14 mouse cellular contexts compared by ENCODE assay signal in genomic region chr13:97918117-97918900, GRCm38 (mm10).
DNase-seq lines count a peak whose midpoint lies in the region; ATAC-seq and TF ChIP-seq lines count a peak whose summit lies in the region.
"Had no signal": no experiment of that assay in that cellular context is flagged by ENCODE, and none has a peak within 500 bp of the region (broad histone marks: within the 10 kb centered on the region; RNA-seq: fewer than 3 reads in every experiment).

No protein-coding gene starts in this region.

- no peak overlapping the region for H3K9ac ChIP-seq in forebrain, embryonic 14.5 days (ENCODE audit: low read length)
- no peak overlapping the region for H3K9ac ChIP-seq in forebrain, embryonic 11.5 days (ENCODE audit: low read length)
- H3K9ac ChIP-seq in kidney, postnatal 0 days (ENCODE audit: low read depth, low read length) = no peak overlapping the region
- 0 out of 2 replicates have a peak overlapping the region, but pooled peaks have one; percentile 12 for H3K9ac ChIP-seq in neural tube, embryonic 13.5 days
- H3K9ac ChIP-seq in neural tube, embryonic 15.5 days (replicated peaks) = no peak overlapping the region
- H3K9ac ChIP-seq: embryonic facial prominence, embryonic 12.5 days; liver, postnatal 0 days had no signal

- no peaks in the 10 kb centered on the region for H3K36me3 ChIP-seq in forebrain, embryonic 14.5 days (ENCODE audit: control insufficient read depth, insufficient read depth, low read length)
- H3K36me3 ChIP-seq in forebrain, embryonic 11.5 days (ENCODE audit: control insufficient read depth, insufficient read depth, low read length) = no peaks in the 10 kb centered on the region
- peaks cover 7% of the 10 kb centered on the region; the same call in 1 of the 2 replicates for H3K36me3 ChIP-seq in kidney, postnatal 0 days (ENCODE audit: insufficient read depth, low read length)
- no peaks in the 10 kb centered on the region for H3K36me3 ChIP-seq in neural tube, embryonic 13.5 days
- H3K36me3 ChIP-seq in neural tube, embryonic 15.5 days = no peaks in the 10 kb centered on the region
- H3K36me3 ChIP-seq: embryonic facial prominence, embryonic 12.5 days had no signal

- no peak overlapping the region for H3K4me2 ChIP-seq in forebrain, embryonic 14.5 days (ENCODE audit: low read length)
- H3K4me2 ChIP-seq in forebrain, embryonic 11.5 days (ENCODE audit: low read depth, low read length, severe bottlenecking) = no peak overlapping the region
- no peak overlapping the region for H3K4me2 ChIP-seq in kidney, postnatal 0 days (ENCODE audit: low read length)
- H3K4me2 ChIP-seq in neural tube, embryonic 13.5 days = peak overlapping the region; percentile 8; the same call in 1 of the 2 replicates
- no peak overlapping the region for H3K4me2 ChIP-seq in neural tube, embryonic 15.5 days
- H3K4me2 ChIP-seq: embryonic facial prominence, embryonic 12.5 days had no signal

- peak; percentile 48; the same call in 1 of the 2 replicates for ATAC-seq in forebrain, embryonic 14.5 days
- ATAC-seq in forebrain, embryonic 11.5 days (replicated peaks; ENCODE audit: low FRiP score) = no peak
- ATAC-seq in kidney, postnatal 0 days (replicated peaks; ENCODE audit: low FRiP score, low read depth) = no peak; the same call in 1 of the 2 replicates
- ATAC-seq in neural tube, embryonic 13.5 days (ENCODE audit: low read depth) = no peak; the same call in 1 of the 2 replicates
- 0 out of 2 replicates have a peak, but pooled peaks have one; percentile 45 for ATAC-seq in neural tube, embryonic 15.5 days (ENCODE audit: low FRiP score)
- ATAC-seq: liver, postnatal 0 days had no signal

- peak overlapping the region; percentile 49; the same call in 1 of the 2 replicates for H3K27ac ChIP-seq in forebrain, embryonic 14.5 days (ENCODE audit: low read depth, low read length)
- no peak overlapping the region for H3K27ac ChIP-seq in forebrain, embryonic 11.5 days (ENCODE audit: low read depth, low read length)
- peak overlapping the region; percentile 22; the same call in 1 of the 2 replicates for H3K27ac ChIP-seq in kidney, postnatal 0 days
- peak overlapping the region; percentile 68 for H3K27ac ChIP-seq in neural tube, embryonic 13.5 days (replicated peaks)
- peak overlapping the region; percentile 73 for H3K27ac ChIP-seq in neural tube, embryonic 15.5 days (replicated peaks)
- H3K27ac ChIP-seq: embryonic facial prominence, embryonic 12.5 days had no signal

- DNase-seq in forebrain, embryonic 14.5 days (ENCODE audit: low spot score) = peak; percentile 75
- DNase-seq in forebrain, embryonic 11.5 days (ENCODE audit: low spot score) = no peak
- peak; percentile 48 for DNase-seq in kidney, postnatal 0 days (ENCODE audit: low spot score)
- no peak for DNase-seq in kidney, adult 18-20 months
- no peak for DNase-seq in neural tube, embryonic 10.5 days (ENCODE audit: extremely low spot score, low spot score)
- DNase-seq in urinary bladder, adult 18-20 months (ENCODE audit: low spot score in 2 of 2) = no peak
- DNase-seq: B cell, adult 2 months; heart, postnatal 14 days; kidney, adult 11 months; liver, postnatal 0 days; lung, postnatal 36 days had no signal

- no peaks in the 10 kb centered on the region for H3K9me3 ChIP-seq in forebrain, embryonic 14.5 days (replicated peaks; ENCODE audit: control insufficient read depth, low read length)
- no peaks in the 10 kb centered on the region for H3K9me3 ChIP-seq in forebrain, embryonic 11.5 days (ENCODE audit: control insufficient read depth, low read length)
- H3K9me3 ChIP-seq in kidney, postnatal 0 days (replicated peaks; ENCODE audit: low read length) = no peaks in the 10 kb centered on the region
- H3K9me3 ChIP-seq in neural tube, embryonic 13.5 days = no peaks in the 10 kb centered on the region
- no peaks in the 10 kb centered on the region for H3K9me3 ChIP-seq in neural tube, embryonic 15.5 days (replicated peaks)
- H3K9me3 ChIP-seq: embryonic facial prominence, embryonic 12.5 days had no signal

- 57% methylated on average over 12 of the region's 12 CpGs for WGBS in forebrain, embryonic 14.5 days
- WGBS in forebrain, embryonic 11.5 days = 80% methylated on average over 12 of the region's 12 CpGs
- 45% methylated on average over 12 of the region's 12 CpGs for WGBS in kidney, postnatal 0 days
- 47% methylated on average over 12 of the region's 12 CpGs for WGBS in neural tube, embryonic 13.5 days
- WGBS in neural tube, embryonic 15.5 days = 31% methylated on average over 12 of the region's 12 CpGs

- H3K27me3 ChIP-seq in forebrain, embryonic 14.5 days (replicated peaks; ENCODE audit: control insufficient read depth, insufficient read depth, low read length) = no peaks in the 10 kb centered on the region
- no peaks in the 10 kb centered on the region for H3K27me3 ChIP-seq in forebrain, embryonic 11.5 days (ENCODE audit: control insufficient read depth, insufficient read depth, low read length)
- no peaks in the 10 kb centered on the region for H3K27me3 ChIP-seq in kidney, postnatal 0 days (ENCODE audit: insufficient read depth, low read length)
- H3K27me3 ChIP-seq in neural tube, embryonic 13.5 days = no peaks in the 10 kb centered on the region
- H3K27me3 ChIP-seq in neural tube, embryonic 15.5 days (replicated peaks) = no peaks in the 10 kb centered on the region
- H3K27me3 ChIP-seq: embryonic facial prominence, embryonic 12.5 days had no signal

- no peak for TF ChIP-seq CTCF in kidney, postnatal 0 days (IDR thresholded peaks at IDR 0.05; ENCODE audit: low read depth)

- no peak overlapping the region for H3K4me3 ChIP-seq in forebrain, embryonic 14.5 days (ENCODE audit: low read depth, low read length)
- H3K4me3 ChIP-seq in forebrain, embryonic 11.5 days (ENCODE audit: low read depth, low read length) = no peak overlapping the region
- H3K4me3 ChIP-seq in kidney, postnatal 0 days (replicated peaks; ENCODE audit: low read depth, low read length) = no peak overlapping the region
- no peak overlapping the region for H3K4me3 ChIP-seq in neural tube, embryonic 13.5 days
- H3K4me3 ChIP-seq in neural tube, embryonic 15.5 days (replicated peaks) = no peak overlapping the region
- H3K4me3 ChIP-seq: embryonic facial prominence, embryonic 12.5 days had no signal

- H3K4me1 ChIP-seq in forebrain, embryonic 14.5 days (ENCODE audit: control insufficient read depth, insufficient read depth, low read length) = peaks cover 11% of the 10 kb centered on the region; the same call in 1 of the 2 replicates
- H3K4me1 ChIP-seq in forebrain, embryonic 11.5 days (replicated peaks; ENCODE audit: control insufficient read depth, insufficient read depth, low read length) = peaks cover 4% of the 10 kb centered on the region; the same call in 1 of the 2 replicates
- peaks cover 3% of the 10 kb centered on the region; the same call in 1 of the 2 replicates for H3K4me1 ChIP-seq in kidney, postnatal 0 days (replicated peaks; ENCODE audit: insufficient read depth, low read length)
- peaks cover 25% of the 10 kb centered on the region for H3K4me1 ChIP-seq in neural tube, embryonic 13.5 days (replicated peaks)
- peaks cover 22% of the 10 kb centered on the region for H3K4me1 ChIP-seq in neural tube, embryonic 15.5 days

Comparison
In these comparisons a context has a peak if more than half of its experiments do, and no peak if none do; other contexts are left out.
1. ATAC-seq: peak in forebrain, embryonic 14.5 days (single experiment) and neural tube, embryonic 15.5 days (single experiment); none in forebrain, embryonic 11.5 days (single experiment), kidney, postnatal 0 days (single experiment) and neural tube, embryonic 13.5 days (single experiment).
2. DNase-seq: peak in forebrain, embryonic 14.5 days (single experiment) and kidney, postnatal 0 days (single experiment); none in forebrain, embryonic 11.5 days (single experiment), kidney, adult 18-20 months (single experiment), neural tube, embryonic 10.5 days (single experiment) and urinary bladder, adult 18-20 months (0 of 2).